Mouse (Mus musculus) adrenal gland, postnatal 25 days (tissue): ENCODE measurements around the gene Acaa1b. TPM values are rescaled to one million over a fixed set of nuclear protein-coding genes. Genes with fewer than 3 reads are reported as not detected.
A peak's percentile ranks its signal among the peaks of the same experiment; 100 is the strongest.

ENCODE experiments used
- DNase-seq: peaks from one replicate; pipeline ENCODE4 v3.0.0; 2021; ENCODE audit warnings: mixed read lengths
- total RNA-seq: library from RNA; stranded (reverse); gene quantifications from 2 replicates; pipeline ENCODE4 v1.2.3, GENCODE M21; 2021

Acaa1b gene
- total RNA-seq, 1 experiment from 2014 or later, result 10.8 TPM

DNA sequence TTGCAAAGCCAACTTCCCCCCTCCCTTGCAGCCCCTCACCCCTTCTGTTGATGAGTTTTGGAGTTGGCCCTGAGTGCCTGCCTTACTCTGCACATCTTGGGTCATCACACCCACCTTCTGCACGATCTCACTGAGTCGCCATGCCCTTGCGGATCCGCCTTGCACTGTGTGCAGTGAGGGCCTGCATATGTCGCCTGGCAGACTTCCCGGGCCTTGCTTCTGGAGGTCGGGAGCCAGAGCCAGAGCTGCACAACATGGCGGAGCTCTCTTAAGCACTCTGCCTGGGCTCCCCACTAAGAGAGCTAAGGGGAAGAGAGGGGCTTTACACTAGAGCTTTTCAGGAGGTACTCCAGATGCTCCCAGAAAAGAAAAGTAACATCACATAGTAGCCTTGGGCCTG lies 12.2 kb downstream of the Acaa1b start:
- peak; percentile 24 for DNase-seq

GRCm38 (mm10) chr9:119143372-119143771 lies 13.5 kb downstream of the Acaa1b start:
- DNase-seq, result no peak

- DNase-seq, result peak; percentile 33
Observed at GRCm38 (mm10) chr9:119142066-119142465, 14.8 kb downstream of the Acaa1b start.

DNA sequence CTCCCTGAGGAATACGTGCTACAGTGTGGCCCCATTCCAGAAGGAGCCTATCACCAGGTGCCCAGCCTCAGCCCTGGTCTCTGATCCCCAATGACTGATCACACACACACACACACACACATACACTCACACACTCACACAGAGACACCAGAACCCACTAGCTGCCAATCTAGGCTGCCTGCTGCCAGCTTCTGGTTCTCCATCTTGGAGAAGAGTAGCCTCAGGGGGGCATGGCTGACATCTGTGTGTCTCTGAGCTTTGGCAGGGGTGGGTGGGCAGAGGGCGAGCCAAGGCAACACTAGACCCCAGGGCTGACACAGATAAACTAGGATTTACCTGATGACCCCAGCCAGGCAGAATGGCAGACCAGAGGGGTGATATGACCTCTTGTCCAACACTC lies 18.1 kb downstream of the Acaa1b start:
- no peak for DNase-seq

GRCm38 (mm10) chr9:119130692-119131091 lies 26.2 kb downstream of the Acaa1b start:
- DNase-seq, result no peak

DNA sequence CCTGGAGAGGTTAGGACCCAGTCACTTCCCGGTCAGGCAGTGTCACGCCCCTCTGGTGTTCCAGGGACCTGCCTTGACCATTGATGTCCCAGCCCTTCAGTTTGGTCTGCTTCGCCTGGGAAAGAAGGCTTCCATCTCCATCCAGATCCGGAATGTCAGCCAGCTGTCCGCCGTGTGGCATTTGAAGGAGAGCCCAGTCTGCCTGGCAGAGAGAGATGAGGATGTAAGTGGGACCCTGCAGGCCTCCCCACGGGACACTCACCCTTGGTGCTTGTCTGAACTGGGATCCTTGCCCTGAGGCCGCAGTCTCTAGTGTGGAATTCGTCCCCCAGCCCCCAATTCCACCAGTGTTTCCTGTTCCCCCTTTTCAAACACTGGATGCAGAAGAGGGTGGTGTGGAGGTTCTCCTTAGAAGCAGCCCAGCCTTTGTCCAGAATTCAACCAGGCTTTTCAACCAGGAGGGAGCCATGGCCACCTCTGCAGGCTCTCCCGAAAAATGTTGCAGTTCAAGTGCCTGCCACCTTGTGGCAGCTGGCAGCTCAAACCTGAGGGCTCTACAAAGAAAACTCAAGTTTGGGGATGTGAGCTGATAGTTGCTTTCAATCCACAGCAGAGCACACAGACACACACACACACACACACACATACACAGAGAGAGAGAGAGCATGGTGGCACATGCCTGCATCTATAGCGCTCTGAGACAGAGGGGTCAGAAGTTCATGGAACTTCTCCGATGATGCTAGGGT lies 28.3 kb downstream of the Acaa1b start:
- DNase-seq, result no peak

GRCm38 (mm10) chr9:119122596-119123369 lies 34.1 kb downstream of the Acaa1b start:
- DNase-seq, result no peak

DNA sequence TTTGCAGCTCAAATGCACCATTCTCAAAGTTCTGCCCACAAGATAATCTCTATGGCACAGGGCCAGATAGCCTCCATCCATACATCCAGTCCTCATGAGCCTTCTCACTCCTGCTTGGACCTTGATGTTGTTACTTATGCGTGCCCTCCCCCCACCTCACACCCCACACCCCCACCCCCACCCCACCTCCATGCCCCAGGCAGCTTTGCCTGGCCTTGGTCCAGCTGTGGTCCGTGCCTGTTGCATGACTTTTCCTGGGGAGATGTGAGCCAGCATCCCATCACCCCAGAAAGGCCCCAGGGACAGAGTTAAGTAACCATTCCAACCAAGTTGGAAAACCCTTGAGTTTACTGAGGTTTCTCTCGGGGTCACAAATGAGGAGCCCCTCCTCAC lies 36.7 kb downstream of the Acaa1b start:
- DNase-seq, result no peak

GRCm38 (mm10) chr9:119119409-119120167 lies 37.3 kb downstream of the Acaa1b start:
- no peak for DNase-seq

- DNase-seq, result no peak
Observed at GRCm38 (mm10) chr9:119114911-119115310, 42.0 kb downstream of the Acaa1b start.

GRCm38 (mm10) chr9:119110640-119111039 lies 46.3 kb downstream of the Acaa1b start:
- DNase-seq, result no peak

- no peak for DNase-seq
Observed at GRCm38 (mm10) chr9:119109685-119110353, 47.1 kb downstream of the Acaa1b start.

- peak; percentile 49 for DNase-seq
Observed at GRCm38 (mm10) chr9:119107566-119107965, 49.3 kb downstream of the Acaa1b start.

DNA sequence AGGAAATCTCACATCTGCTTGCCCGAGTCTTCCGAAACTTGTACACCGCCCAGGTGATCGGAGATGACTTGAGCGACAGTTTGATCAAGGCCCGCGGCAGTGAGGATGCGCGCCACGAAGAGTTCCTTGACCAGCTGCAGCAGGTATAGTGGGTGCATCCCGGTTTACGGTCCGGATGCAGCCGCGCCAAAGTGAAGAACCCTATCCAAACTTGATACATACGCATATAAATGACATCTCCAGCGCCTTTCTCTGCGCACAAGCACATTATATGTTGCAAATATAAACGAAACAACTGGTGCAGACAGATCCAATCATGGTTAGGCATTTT lies 54.1 kb downstream of the Acaa1b start:
- DNase-seq, result no peak

DNA sequence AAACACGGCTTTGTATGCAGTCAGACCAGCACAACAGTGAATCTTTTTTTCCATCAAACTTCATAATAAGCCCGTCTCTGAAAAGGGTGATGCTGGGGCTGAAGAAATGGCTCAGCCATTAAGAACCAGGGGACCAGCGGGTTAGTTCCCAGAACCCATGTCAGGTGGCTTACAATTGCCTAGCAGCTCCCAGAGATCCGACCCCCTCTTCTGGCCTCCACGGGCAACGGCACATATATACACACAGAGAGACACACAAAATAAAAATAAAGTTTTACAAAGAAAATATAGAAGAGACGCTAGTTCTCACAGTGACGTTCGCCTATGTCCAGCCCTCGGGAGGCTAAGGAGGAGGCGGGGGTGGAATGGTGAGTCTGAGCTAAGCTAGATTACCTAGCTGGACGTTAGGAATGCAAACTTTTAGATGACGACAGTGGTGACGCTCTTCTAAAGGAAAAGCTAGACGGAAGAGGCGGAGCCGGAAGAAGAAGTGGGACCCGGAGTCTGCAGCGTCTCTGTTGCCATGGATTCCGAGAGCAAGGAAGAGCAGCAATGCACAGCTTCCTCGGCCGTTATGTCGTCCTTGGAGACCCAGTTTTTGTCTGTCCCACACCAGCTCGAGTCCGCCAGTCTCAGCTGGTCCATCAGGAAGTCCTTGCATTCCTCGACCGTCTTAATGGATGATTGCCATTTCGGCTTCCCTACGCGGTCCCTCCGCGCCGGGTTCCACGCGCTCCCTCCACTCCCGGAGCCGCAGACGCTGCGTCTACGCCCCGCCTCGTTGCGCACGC lies 54.7 kb downstream of the Acaa1b start, which contains the start of gene Dlec1:
Dlec1 (plus strand) TSS at position 487 of the 791 bp plus-strand sequence.
- peak; percentile 66 for DNase-seq

GRCm38 (mm10) chr9:119100177-119100898 lies 56.6 kb downstream of the Acaa1b start:
- peak; percentile 37 for DNase-seq
